Mouse (Mus musculus): Measurements from ENCODE around the gene Kri1.
"Not testable (repeated sequence)": the region's sequence is repeated elsewhere in the genome, so short reads cannot be mapped to it uniquely, and the experiment has no call there.

The Kri1 gene

DNA sequence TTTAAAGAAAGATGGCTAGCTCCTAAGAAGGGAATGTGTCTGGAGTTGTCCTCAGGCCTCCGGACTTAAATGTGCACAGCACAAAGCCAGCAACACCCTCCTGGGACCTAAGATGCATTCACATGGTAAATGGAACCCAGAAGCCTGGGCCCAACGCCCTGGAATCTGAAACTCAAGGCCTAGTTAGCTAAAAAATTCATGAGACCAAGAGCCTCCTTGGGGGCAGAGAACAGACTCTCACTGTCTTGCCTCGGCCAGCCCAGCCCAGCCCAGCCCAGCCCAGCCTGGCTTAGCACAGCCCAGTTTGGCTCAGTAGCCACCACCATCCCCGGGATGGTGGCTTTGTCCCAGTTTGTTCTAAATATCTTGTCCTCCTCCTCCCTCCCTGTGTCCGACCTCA lies 27.7 kb upstream of the Kri1 start:
- in situ Hi-C loops (cut with MboI, MseI), result loop anchor here (5.0 kb wide), 1 partner anchor 37 kb away; no protein-coding TSS in a partner anchor

DNA sequence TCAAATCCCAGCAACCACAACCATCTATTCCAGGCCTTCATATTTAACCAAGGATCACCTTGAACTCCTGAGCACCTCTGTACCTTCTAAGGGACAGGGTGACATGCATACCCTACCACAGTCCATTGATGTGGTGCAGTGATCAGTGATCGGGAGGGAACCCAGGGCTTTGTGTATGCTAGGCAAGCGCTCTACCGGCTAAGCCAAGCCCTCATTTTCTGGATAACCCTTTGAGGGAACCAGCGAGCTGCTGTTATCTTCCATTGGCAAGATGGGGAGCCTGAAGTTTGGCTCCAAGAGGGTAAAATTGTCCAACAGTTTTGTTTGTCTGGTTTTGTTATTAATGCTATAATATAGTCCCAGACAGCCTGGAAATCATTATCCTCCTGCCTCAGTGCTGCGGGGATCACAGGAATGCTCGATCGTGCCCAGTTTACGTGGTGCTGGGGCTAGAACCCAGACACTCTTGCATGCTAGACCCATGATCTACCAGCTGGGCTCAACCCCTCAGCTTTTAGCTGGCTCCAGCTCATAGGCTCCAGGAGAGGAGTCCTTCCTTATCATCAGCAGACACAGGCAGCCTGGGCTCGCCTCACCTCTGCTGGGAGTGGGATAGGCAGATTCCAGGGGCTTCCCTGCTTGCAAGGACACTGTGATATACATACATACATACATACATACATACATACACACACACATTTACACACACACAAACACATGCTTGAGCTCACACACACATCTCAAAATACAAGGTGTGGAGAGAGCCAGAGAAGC lies 26.8 kb upstream of the Kri1 start:
- in situ Hi-C loops (cut with MboI, MseI), result loop anchor here (5.0 kb wide), 1 partner anchor 38 kb away; no protein-coding TSS in a partner anchor

DNA sequence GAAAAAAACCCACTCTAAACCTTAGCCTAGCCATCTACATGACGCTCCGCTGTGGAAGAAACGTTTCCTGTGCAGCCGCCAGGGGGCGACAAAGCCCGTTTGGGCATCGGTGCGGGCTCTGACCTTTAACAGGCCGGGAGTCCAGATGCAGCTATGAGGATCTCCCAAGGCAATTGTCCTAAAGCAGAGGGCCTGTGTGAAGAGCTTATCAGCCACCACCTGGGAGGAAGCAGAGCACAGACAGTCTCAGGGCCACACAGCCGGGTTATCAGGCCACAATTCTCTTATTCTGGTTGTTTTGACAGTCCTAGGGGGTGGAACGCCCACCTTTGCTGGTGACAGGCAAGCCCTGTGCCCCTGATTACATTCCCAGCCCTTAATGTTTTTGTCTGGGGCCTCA lies 25.6 kb upstream of the Kri1 start:
- in situ Hi-C loops (cut with MboI, MseI), result no loop called here

DNA sequence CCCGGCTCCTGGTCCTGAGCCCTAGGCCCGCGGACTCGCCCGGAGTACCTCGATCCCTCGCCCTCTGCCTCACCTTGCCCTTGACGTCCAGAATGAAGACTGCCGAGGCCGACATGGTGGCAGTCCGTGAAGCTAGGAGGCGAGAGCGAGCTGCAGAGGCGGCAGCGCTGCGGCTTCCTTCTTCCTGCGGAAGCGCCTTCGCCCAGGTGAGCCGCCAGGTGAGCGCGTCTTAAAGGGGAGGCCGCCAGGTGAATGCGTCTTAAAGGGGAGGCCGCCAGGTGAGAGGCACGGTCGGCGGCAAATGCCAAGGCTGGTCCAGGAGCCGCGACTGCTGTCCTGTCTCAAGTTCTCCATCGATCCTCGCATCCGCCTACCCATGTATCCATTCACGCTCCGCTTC lies 24.4 kb upstream of the Kri1 start, which contains the start of gene Ap1m2:
Gene Ap1m2, minus strand, starts transcription at position 204 of the 400 bp plus-strand sequence.
- in situ Hi-C loops (cut with MboI, MseI), result no loop called here

DNA sequence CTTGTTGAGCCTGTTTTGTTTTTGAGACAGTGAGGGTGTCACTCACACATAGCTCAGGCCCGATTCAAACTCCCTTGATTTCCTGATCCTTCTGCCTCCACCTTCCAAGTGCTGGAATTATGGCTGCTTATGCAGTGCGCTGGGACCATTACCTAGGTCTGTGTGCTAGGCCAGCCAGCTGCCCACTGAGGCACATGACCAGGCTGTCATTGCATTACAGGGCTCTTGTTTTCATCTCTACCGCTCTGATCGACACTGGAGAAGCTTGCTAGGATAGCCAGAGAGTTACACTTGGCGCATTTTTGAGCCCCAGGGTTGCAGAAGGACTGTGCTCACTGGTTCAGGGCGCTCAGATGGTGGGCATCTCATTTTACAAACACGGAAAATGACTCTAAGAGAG lies 23.9 kb upstream of the Kri1 start:
- in situ Hi-C loops (cut with MboI, MseI), result no loop called here

DNA sequence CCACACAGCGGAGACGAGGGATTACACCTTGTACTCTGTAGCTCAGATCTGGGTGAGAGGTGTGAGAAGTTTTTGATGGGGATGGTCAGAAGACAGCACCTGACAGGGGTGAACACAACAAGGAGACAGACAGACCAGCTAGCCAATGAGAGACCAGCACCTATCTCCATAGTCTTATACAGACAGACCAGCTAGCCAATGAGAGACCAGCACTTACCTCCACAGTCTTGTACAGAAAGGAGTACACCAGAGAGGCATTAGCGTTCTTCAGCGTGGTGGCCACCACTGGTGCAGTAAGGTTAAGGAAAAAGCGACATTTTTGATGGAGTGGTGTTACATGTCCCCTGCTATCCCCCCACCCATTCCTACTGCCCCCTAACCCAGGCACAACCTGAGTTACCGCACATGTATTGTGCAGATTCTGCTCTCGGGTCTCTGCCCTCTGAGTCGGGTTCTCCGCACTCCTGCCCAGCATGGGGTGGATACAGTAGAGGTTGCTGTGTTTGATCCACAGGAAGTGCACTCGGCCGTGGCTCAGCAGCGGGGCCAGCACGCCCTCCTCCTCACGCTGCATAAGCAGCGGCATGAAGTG lies 21.5 kb upstream of the Kri1 start:
- in situ Hi-C loops (cut with MboI, MseI), result no loop called here

DNA sequence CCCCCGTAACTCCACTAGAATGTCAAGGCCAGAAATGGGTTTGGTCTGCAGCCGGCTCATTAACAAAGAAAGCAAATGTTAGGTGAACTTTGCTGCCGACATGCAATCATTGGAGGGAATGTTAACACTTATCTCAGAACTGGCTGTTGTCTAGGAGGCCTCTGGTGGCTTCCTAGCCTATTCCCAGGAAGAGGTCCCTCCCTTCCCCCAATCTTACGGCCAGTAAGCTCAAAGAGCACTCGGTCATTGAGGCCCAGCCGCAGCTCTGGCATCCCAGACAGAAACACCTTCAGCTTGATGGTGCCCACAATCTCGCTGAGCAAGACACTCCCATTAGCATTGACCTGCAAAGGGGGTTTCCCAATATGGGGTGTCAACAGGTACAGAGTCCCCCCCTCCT lies 17.3 kb upstream of the Kri1 start:
- in situ Hi-C loops (cut with MboI, MseI), result no loop called here

DNA sequence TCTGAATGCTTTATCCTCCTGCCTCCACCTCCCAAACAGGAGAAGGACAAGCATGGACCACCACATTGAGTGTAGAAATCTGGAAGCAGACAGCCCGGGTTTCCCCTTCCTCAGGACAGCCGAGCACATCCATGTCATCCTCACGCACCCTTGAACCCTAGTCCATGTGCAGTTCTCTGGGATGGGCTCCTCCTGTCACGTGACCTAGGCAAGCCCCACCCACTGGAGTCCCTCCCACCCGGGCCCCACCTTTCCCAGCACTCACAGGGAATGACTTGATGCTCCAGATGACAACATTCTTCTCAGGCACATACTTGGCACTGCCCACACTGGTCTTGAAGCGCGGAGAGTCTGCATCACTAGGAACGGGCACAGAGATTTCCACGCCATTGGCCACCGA lies 11.2 kb upstream of the Kri1 start:
- in situ Hi-C loops (cut with MboI, MseI), result no loop called here

DNA sequence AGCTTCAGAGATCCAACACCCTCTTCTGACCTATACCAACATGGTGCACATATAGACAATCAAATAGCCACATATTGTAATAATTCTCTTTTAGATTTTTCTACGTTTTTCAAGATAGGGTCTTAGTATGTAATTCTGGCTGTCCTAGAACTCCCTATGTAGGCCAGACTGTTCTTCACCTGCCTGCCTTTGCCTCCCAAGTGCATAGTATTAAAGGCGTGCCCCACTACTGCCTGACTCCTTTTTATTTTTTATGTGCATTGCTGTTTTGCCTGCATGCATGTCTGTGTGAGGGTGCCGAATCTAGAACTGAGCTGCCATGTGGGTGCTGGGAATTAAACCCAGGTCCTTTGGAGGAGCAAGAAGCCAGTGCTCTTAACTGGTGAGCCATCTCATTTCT lies 4.5 kb upstream of the Kri1 start:
- in situ Hi-C loops (cut with MboI, MseI), result no loop called here

DNA sequence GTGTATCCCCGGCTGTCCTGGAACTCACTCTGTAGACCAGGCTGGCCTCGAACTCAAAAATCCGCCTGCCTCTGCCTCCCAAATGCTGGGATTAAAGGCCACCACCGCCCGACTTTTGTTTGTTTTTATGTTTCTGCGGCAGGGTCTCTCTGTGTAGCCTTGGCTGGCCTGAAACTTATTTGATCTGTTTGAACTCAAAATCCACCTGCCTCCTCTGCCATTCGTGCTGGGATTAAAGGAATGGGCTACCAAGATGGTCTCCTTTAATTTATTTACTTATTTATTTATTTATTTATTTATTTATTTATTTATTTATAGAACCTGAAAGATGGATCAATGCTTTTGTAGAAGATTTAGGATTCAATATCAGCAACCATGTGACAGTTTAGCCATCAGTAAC lies 4.1 kb upstream of the Kri1 start:
- in situ Hi-C loops (cut with MboI, MseI), result not testable (repeated sequence)

DNA sequence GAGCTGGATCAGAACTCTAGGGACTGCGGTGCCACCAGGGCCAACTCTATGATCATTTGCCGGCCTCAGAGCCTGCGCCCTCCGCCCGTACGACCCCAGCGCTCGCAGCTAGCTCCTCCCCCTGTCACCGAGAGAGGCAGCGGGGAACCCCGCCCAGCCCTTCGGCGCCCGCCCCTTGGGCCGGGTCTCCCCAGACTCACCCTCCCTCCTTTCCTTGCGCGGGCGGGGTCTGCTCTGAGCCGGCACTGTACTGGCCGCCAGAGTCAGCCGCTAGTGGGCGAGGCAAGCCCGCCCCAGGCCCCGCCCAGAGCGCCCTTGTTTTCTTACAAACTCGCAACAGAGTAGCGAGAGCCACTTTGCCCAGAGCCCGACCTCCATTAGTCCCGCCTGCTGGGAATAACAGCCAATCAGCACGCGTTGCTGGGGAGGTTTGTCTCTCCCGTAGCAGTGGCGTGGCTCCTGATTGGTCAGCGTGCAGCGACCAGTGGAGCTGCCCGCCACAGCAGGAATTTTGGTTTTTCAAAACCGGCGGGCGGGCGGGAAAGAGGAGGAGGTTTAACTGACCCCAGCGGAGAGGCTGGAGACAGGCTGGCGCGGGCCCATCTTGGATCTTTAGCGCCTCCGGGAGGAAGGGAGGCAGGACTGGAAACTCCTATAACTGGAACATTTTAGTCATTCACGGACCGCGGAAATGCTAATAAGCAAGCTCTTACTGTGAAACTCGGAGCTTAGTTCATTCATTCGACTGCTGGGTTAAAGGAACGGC lies 3.4 kb upstream of the Kri1 start, which contains the start of gene Cdkn2d:
Gene Cdkn2d, minus strand, starts transcription at position 386 of the 766 bp plus-strand sequence.
- in situ Hi-C loops (cut with MboI, MseI), result no loop called here

DNA sequence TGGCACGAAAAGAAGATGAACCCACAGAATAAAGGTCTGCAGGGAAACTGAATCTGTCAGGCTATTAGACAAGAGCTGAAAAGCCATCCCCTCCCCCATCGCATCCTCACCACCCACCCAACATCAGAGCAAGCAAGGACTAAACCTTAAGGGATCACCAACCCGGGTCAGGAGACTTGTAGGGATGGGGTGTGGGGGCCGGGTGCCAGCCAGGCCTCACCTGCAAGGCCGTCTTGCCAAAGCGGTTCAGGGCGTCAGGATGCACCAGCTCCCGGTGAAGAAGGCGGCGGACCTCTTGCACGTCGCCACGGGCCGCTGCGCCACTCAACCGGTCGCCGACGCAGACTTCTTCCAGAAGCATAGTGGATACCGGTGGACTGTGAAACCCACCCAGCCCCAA lies 2.8 kb upstream of the Kri1 start:
- in situ Hi-C loops (cut with MboI, MseI), result no loop called here

DNA sequence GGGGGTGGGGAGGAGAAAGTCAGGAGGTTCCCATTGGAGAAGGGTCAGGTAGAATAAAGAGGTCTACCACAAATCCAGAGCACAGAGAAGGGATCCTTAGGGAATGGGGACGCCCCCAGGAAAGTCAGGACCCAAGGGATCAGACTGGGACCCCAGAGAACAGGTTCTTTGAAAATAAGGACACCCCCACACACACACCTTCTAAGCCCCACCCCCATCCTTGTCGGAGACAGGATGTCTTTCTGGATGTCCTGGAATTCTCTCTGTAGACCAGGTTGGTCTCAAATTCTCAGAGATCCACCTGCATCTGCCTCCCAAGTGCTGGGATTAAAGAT lies 1.5 kb upstream of the Kri1 start:
- in situ Hi-C loops (cut with MboI, MseI), result loop anchor here (5.0 kb wide), 1 partner anchor 57 kb away; no protein-coding TSS in a partner anchor

DNA sequence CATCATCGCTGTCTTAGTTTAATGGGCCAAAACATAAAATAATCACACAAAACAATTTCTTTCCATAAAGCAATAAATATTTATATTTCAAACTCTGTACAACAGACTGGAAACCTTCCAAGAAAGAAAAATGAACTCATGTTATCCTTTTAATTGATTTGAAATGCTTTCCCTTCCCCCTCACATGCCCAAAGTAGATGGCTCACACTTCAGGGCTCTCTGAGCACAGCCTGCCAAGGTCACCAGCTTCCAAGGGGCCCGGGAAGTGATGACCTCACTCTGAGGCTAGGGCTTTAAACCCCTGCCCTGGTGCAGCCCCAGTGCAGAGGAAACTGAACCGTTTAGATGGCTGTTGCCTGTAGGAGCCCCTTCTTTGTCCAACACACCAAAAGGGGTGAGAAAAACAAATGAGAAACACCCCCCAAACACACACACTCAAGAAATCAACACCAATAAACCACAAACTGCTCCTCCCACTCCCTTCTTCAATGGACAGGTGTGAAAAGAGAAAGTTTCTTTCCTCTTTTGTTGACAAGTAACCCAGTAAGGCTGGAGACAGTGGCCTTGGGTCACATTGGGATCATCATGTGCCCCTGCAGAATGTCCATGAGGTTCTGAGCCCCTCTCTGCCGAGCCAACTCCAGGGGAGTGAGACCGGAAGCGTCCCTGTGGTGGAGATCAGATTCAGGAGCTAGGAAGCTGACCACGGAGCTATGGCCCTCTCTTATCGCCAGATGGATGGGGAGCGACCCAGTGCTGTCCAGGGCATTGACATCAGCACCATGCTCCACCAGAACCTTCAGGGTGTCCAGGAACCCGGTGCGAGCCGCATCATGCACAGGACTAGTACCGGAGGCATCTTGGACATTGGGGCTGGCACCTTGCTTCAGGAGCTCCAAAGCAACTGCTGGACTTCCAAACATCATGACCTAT lies 901 bp upstream of the Kri1 start:
- in situ Hi-C loops (cut with MboI, MseI), result loop anchor here (5.0 kb wide), 1 partner anchor 56 kb away; no protein-coding TSS in a partner anchor

DNA sequence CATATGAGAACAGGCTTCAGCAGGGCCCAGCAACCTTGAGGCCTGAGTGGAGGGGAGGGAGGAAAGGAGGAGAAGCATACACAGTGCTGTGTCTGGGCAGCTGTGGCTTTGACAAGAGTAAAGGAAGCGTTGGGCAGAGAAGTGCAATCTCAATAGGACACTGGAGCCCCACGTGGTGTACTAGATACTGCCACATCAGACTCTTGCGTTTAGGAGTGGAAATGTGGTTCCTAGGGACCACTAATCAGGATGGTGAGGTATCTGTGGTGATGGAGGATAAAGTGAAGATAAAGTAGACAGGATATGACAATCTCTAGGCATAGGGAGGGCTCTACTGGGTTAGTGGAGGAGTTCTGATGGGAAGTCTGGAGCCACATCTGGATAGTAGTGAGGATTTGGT lies 1.0 kb downstream of the Kri1 start:
- in situ Hi-C loops (cut with MboI, MseI), result loop anchor here (5.0 kb wide), 1 partner anchor 54 kb away; no protein-coding TSS in a partner anchor

DNA sequence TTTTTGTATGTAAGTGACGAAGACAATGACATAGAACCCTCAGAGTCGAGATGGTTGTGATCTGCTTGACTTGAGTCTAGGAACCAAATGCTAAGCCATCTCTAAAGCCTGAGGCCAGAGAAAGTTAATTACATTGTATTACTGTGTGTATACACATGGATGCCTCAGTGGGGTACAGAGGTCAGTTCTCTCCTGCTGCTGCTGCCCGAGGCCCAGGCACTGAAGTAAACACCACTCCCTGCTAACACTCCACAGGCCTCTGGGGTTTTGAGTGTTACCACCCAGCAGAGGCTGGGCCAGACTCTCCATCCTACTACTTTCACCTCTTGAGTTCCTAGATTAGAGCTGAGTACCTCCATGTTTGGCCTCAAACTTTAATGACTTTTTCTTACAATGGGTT lies 3.8 kb downstream of the Kri1 start:
- in situ Hi-C loops (cut with MboI, MseI), result no loop called here

DNA sequence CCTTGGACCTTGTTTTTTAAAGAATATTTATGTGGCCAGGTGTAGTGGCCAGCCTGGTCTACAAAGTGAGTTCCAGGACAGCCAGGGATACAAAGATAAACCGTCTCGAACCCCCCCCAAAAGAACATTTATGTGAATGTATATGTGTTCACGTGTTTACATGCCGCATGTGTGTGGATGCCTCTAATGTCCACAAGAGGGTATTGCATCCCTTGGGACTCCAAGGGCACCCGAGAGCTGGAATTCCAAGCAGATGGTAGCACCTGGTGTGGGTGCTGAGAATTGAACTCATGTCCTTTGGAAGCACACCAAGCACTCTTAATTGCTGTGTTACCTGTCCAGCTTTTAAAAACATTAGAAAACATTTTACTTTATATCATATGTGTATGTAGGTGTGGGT lies 4.2 kb downstream of the Kri1 start:
- in situ Hi-C loops (cut with MboI, MseI), result no loop called here

DNA sequence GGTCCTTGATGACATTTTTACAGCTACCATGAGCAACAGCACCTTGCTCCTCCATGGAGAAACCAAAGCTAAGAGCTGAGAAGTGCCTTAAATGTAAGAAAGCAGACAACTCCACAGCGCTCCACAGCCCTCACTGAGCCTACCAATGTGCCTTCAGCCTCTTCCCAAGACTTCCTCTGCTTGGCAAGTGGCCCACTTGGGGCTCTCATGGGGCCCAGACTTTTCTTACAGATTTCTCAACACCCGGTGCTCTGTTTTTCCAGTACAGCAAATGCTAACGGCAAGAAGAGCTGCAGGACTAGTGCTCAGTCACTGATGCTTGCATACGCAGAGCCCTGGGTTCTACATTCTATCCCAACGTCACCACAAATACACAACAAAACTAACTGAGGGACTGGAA lies 10.0 kb downstream of the Kri1 start:
- in situ Hi-C loops (cut with MboI, MseI), result no loop called here

DNA sequence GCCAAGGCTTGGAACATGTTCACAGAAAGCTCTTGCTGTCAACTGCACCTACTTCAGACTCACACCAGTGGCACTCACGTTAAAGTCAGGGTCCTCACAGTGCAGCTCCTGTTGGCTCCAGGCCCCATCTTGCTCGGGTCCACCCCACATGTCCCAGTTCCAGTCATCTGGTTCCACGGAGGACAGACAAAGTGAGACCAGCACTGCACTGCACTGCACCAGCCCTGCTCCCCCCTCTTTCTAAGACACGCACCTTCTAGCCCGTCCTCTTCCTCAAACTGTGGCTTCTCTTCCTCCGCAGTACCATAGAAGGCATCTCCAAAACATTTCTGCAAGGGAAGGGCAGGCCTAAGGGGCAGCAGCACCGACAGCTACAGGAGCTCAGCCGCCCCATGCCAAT lies 11.5 kb downstream of the Kri1 start:
- in situ Hi-C loops (cut with MboI, MseI), result no loop called here

DNA sequence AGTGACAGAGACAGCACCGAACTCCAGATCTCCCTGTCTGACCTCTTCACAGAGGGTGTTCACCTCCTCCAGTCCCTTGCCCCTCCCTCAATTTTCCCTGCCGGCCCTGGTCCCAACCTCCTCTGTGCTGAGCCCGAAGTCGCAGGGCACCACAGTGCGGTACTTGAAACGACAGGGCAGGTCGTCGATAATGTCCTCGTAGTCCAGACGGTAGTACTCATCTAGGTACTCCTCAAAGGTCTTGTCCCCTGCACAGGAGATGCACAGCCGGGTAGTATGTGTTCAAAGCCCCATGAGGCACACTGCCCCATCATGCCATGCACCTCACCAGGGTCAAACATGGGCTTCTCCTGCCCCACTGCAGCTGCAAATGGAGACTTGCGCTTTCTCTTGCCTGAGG lies 12.0 kb downstream of the Kri1 start:
- in situ Hi-C loops (cut with MboI, MseI), result no loop called here

DNA sequence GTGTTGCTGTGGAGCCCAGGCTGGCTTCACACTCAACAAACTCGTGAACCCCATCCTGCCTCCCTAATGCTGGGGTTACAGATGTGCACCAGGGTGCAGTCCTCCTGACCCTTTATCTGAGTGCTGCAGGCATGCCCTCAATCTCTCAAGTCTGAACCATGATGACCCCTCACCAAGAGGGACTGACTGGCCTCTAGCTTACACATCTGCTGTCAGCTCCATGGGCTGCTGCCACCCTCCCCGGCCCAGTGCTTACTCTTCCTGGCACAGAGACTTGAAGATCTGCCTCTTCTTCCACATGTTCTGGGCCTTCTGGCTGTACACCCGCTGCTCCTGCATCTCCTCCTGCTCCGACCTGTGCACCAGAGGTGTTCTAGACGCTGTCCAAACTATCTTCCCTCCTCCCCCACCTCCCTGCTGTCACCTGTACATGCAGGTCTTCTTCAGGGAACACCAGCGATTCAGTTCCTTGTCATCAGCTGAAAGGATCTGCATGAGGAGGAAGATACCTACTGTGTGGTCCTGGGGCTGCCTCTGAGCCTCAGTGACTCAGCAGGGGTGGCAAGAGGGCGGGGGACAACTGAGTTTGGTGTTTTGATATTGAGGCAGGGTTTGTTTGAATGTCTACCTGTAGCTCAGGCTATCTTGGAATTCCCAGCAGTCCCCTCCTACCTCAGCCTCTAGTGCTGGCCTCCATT lies 12.6 kb downstream of the Kri1 start:
- in situ Hi-C loops (cut with MboI, MseI), result no loop called here

Data from T-helper 2 cell (primary cell).